Mouse (Mus musculus) limb, embryonic 13.5 days (tissue): ENCODE measurements around the gene Inha. TPM values are rescaled to one million over a fixed set of nuclear protein-coding genes. Genes with fewer than 3 reads are reported as not detected.

Experiments
- ATAC-seq: fragments of 200-750 bp; cut with Nextera tagmentation; 2 replicates; pipeline ENCODE4 v1.8.0; 2017; ENCODE audit warnings: low read depth, moderate number of reproducible peaks, moderate TSS enrichment; ENCODE audit not compliant: low FRiP score
- H3K27ac ChIP-seq: fragments of 300-500 bp; sonication (generic); 2 replicates; pipeline ENCODE4 v1.5.1; 2015; ENCODE audit warnings: inconsistent platforms, mild to moderate bottlenecking, moderate library complexity
- H3K27me3 ChIP-seq: fragments of 300-500 bp; sonication (generic); 2 replicates; pipeline ENCODE4 v1.6.1; 2015; ENCODE audit warnings: mild to moderate bottlenecking, inconsistent platforms
- H3K36me3 ChIP-seq: fragments of 300-500 bp; sonication (generic); 2 replicates; pipeline ENCODE4 v1.6.1; 2015; ENCODE audit warnings: inconsistent platforms, mild to moderate bottlenecking, moderate library complexity
- H3K4me1 ChIP-seq: fragments of 300-500 bp; sonication (generic); 2 replicates; pipeline ENCODE4 v1.6.1; 2015; ENCODE audit warnings: inconsistent platforms
- H3K4me2 ChIP-seq: fragments of 300-500 bp; sonication (generic); replicated peaks from 2 replicates; pipeline ENCODE4 v1.6.1; 2015; ENCODE audit warnings: inconsistent platforms, mild to moderate bottlenecking, moderate library complexity
- H3K4me3 ChIP-seq: fragments of 300-500 bp; sonication (generic); 2 replicates; pipeline ENCODE4 v1.5.1; 2015; ENCODE audit warnings: moderate library complexity, mild to moderate bottlenecking, inconsistent platforms
- H3K9ac ChIP-seq: fragments of 300-500 bp; sonication (generic); 2 replicates; pipeline ENCODE4 v1.6.1; 2015; ENCODE audit warnings: mild to moderate bottlenecking, inconsistent platforms
- H3K9me3 ChIP-seq: fragments of 300-500 bp; sonication (generic); 2 replicates; pipeline ENCODE4 v1.6.1; 2016; ENCODE audit warnings: inconsistent platforms
- WGBS: fragments of 180-500 bp; shearing (Covaris S2); methylation state at CpG from one replicate; pipeline ENCODE4 v1.1.7; 2015; 5-methylcytosine and 5-hydroxymethylcytosine counted together
- polyA plus RNA-seq: library from polyadenylated mRNA; unstranded; fragments of >200 nt; fragmentation: Nextera tagmentation; extraction: Ambion mirVana; gene quantifications from 2 replicates; pipeline ENCODE4 v1.2.1, GENCODE M21; 2015

Gene Inha
- polyA plus RNA-seq, 1 experiment from 2014 or later, result 14.2 TPM

DNA sequence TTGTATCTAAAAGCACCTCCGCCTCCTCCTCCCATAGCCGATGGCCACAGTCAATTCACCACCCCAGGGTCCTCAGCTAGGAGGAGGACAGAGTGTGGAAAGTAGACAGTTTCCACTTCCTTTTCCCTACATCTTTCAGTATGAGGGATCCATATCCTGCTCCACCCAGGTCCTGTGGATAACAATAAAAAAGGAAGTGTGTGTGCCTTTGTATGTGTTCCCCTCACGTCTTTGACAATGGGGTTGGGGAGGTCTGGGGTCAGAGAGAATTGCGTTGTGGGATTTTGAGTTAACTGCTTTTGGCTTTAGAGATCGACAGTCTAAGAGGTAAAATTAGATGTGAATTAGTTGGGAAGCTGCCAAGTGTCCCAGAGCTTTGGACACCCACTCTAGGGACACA, 3.3 kb downstream of the Inha start:
- Histone ChIP-seq H3K4me2 (no peak overlapping the region), H3K4me1 (peaks cover 26% of the 10 kb centered on the region), H3K9ac (no peak overlapping the region), H3K4me3 (no peak overlapping the region), H3K27me3 (peaks cover 7% of the 10 kb centered on the region; the same call in 1 of the 2 replicates), H3K9me3 (no peaks in the 10 kb centered on the region), H3K27ac (no peak overlapping the region), H3K36me3 (no peaks in the 10 kb centered on the region; the same call in 1 of the 2 replicates)
- no peak for ATAC-seq
- WGBS, result 73% methylated on average over 5 of the region's 5 CpGs

DNA sequence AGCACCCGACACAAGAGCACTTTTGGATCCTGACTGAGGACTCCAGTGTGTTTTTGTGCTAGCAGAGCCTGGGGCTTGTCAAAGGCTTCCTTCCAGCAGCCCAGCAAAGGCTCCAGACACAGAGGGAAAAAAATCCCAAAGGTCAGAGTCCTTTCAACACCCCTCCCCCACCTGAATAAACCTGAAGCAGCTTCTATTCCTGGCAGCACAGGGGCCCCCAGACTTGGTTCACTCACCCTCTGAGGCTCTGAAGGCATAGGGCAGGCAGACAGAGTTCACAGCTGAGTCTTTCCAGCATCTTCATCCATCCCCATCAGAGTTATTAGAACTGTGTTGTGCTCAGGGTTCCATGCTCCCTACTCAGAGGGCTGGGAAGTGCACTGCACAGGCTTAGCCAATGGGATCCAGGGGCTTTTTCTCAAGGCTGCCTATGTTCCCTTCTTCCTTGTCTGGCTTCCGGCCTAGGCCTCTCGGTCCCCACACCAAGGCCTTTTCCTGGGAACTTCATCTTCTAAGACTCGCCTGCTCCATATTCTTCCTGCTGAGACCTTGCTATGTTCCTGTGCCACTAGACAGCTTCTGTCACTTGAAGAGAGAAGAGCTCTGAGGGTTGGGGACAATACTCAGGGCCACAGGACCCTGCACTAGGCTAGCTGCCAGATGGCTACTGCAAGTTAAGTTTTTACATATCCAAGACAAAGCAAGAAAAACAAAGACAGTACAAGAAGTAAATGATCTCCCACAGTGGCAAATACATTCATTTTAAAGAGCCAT, 4.7 kb downstream of the Inha start:
- no peaks in the 10 kb centered on the region for H3K9me3 ChIP-seq
- H3K27me3 ChIP-seq, result peaks cover 7% of the 10 kb centered on the region; the same call in 1 of the 2 replicates
- no peak overlapping the region for H3K9ac ChIP-seq
- ATAC-seq, result no peak
- peak overlapping the region; percentile 35; the same call in 1 of the 2 replicates for H3K27ac ChIP-seq
- no peak overlapping the region for H3K4me3 ChIP-seq
- H3K4me2 ChIP-seq, result no peak overlapping the region
- 55% methylated on average over 4 of the region's 4 CpGs for WGBS
- H3K36me3 ChIP-seq, result no peaks in the 10 kb centered on the region; the same call in 1 of the 2 replicates
- peaks cover 23% of the 10 kb centered on the region for H3K4me1 ChIP-seq

DNA sequence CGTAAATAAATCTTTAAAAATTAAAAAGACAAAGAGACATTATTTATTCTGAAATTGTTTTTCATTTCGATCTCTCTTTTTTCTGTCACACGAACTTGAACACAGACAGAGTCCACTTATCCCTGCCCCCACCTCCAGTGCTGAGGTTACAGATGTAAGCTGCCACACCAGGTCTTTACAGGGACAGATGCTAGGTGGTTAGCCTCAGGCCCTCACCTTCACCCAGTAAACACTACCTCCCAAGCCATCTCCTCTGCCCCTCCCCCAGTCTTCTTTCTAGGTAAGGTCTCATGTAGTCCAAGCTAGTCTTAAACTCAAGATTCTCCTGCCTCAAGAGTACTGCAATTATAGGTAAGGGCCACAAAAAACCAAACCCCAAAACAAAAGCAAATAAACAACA, 5.7 kb downstream of the Inha start:
- Histone ChIP-seq H3K36me3 (no peaks in the 10 kb centered on the region; the same call in 1 of the 2 replicates), H3K27me3 (peaks cover 7% of the 10 kb centered on the region; the same call in 1 of the 2 replicates), H3K27ac (no peak overlapping the region), H3K4me1 (peaks cover 14% of the 10 kb centered on the region), H3K4me2 (no peak overlapping the region), H3K9ac (no peak overlapping the region), H3K9me3 (no peaks in the 10 kb centered on the region), H3K4me3 (no peak overlapping the region)
- WGBS, result 88% methylated on average over 3 of the region's 3 CpGs
- ATAC-seq, result no peak

DNA sequence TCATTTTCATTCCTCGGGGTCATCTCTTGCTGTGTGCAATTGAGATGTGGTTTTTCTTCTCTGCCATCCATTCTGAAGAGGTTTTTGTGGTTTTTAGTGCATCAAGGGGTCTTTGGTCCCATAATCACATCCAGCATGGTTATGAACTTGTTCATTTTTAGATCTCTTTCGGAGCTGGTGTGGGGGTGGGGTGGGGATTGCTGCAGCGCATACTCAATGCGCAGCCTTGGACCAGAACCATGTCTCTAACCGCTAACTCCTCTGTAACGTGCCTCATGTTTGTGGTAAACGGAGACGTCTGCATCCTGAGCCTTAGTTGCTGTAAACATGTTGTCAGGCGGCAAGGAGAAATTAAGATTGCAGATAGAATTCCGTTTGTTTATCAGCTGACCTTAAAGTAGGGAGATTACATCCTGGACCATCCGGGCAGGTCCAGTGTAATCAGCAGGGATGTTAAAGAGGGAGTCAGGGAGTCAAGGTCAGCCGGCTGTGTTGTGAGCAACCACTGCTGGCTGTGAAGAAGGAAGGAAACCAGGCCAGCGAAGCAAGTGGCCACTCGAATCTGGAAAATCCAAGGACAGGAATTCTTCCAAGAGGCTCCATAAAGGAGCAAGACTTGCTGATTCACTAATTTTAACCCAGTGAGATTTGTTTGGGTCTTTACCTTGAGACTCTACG, 10.0 kb downstream of the Inha start:
- WGBS, result 76% methylated on average over 15 of the region's 15 CpGs
- no peaks in the 10 kb centered on the region for H3K9me3 ChIP-seq
- no peak overlapping the region for H3K4me2 ChIP-seq
- no peaks in the 10 kb centered on the region for H3K27me3 ChIP-seq
- no peaks in the 10 kb centered on the region for H3K36me3 ChIP-seq
- no peak overlapping the region for H3K27ac ChIP-seq
- ATAC-seq, result no peak
- no peak overlapping the region for H3K9ac ChIP-seq
- H3K4me1 ChIP-seq, result peaks cover 19% of the 10 kb centered on the region
- no peak overlapping the region for H3K4me3 ChIP-seq

DNA sequence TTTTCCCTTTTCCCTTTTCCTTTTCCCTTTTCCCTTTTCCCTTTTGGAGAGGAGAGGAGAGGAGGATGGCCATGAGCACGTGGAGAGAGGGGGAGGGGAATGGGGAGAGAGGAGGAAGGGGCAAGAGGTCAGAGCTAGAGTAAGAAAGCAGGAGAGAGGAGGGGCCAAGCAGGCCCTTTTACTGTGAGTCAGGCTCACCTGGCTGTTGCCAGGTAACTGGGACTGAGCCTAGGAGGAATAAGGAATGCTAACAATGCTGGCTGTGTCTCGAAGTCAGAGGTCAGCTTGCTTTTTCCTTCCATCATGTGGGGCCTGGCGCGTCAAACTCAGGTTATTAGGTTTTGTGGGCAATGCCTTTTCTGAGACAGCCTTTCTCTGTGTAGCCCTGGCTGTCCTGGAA, 11.1 kb downstream of the Inha start:
- Histone ChIP-seq H3K9ac (no peak overlapping the region), H3K27ac (no peak overlapping the region; the same call in 1 of the 2 replicates), H3K4me3 (no peak overlapping the region), H3K9me3 (no peaks in the 10 kb centered on the region), H3K4me2 (no peak overlapping the region), H3K27me3 (no peaks in the 10 kb centered on the region), H3K4me1 (peaks cover 26% of the 10 kb centered on the region), H3K36me3 (no peaks in the 10 kb centered on the region)
- no peak for ATAC-seq
- 57% methylated on average over 4 of the region's 4 CpGs for WGBS

DNA sequence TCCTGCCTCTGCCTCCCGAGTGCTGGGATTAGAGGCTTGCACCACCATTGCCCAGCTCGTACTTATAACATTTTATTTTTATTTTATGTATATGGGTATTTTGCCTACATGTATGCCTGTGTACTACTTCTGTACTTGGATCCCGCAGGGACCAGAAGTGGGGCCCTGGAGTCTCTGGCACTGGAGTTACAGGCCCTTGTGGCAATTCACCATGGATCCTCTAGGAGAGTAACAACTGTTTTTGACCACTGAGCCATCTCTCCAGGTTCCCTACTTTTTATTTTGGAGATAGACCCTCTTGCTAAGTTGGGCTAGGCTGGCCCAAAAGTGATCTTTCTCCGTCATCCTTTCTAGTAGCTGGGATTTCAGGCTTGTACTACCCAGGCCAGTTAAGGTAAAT, 11.6 kb downstream of the Inha start:
- 92% methylated on average over 4 of the region's 4 CpGs for WGBS
- Histone ChIP-seq H3K27me3 (no peaks in the 10 kb centered on the region), H3K9ac (no peak overlapping the region), H3K9me3 (no peaks in the 10 kb centered on the region), H3K36me3 (no peaks in the 10 kb centered on the region), H3K4me1 (peaks cover 26% of the 10 kb centered on the region), H3K4me3 (no peak overlapping the region), H3K27ac (no peak overlapping the region; the same call in 1 of the 2 replicates), H3K4me2 (no peak overlapping the region)
- ATAC-seq, result no peak

DNA sequence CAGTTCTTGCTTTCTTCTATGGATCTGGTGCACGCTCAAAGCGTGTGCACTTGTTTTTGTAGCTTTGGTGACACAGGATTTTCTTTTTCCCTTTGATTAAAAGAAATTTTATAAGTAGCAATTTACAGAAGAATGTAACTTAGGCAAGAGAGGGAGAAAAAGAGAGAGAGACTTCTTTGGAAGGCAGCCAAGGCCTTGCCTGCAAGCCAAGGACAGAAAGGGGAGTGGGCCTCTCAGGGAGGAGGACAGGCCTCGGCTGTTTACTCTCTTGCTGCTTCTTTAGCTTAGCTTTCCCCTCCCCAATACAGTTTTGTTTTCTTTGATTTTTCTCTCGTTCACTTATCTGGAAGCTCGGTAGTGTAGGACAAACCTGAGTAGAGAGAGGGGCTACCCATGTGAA, 12.7 kb downstream of the Inha start:
- H3K9me3 ChIP-seq, result no peaks in the 10 kb centered on the region
- H3K4me1 ChIP-seq, result peaks cover 26% of the 10 kb centered on the region
- 68% methylated on average over 5 of the region's 5 CpGs for WGBS
- H3K4me2 ChIP-seq, result no peak overlapping the region
- ATAC-seq, result no peak
- 0 out of 2 replicates have a peak, but pooled peaks cover 1% of the 10 kb centered on the region for H3K36me3 ChIP-seq
- no peak overlapping the region for H3K4me3 ChIP-seq
- H3K27ac ChIP-seq, result peak overlapping the region; percentile 97; the same call in 1 of the 2 replicates
- H3K27me3 ChIP-seq, result no peaks in the 10 kb centered on the region
- H3K9ac ChIP-seq, result no peak overlapping the region

DNA sequence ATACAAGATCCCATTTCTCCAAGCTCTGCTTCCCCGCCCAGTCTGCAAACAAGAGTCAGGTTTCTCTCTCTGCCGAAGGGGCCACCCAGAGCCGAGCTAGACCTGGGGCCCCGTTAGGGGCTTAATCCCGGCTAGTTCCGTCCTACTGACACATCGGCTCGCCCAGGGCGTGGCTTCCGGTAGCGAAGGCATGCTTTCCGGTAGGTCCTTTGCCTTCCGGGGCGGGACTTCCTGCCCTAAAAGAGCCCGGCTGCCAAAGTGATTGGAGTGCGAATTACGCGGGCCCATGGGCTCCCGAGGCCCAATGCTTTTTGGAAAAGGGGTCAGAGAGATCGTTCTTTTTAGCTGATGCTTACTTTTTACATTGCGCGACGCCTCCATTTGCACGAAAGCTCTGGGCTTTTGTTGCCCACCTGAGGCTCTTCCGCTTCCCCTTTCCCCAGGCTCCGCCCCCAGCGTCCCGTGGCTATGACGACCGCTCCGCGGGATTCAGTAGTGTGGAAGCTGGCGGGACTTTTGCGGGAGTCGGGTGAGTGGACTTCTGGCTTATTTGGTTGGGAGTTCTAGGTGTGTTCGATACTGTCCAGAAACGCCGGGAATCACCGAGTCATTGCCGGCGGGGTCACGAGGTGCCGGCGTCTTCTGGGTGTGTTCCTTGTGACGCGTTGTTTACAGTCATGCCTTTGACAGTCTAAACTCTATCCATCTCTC, 14.6 kb downstream of the Inha start, which contains the start of gene Stk11ip:
TSS of gene Stk11ip (plus strand) at position 209 of the 711 bp plus-strand sequence.
- H3K4me3 ChIP-seq, result peak within 1 kb of the TSS; percentile 65

DNA sequence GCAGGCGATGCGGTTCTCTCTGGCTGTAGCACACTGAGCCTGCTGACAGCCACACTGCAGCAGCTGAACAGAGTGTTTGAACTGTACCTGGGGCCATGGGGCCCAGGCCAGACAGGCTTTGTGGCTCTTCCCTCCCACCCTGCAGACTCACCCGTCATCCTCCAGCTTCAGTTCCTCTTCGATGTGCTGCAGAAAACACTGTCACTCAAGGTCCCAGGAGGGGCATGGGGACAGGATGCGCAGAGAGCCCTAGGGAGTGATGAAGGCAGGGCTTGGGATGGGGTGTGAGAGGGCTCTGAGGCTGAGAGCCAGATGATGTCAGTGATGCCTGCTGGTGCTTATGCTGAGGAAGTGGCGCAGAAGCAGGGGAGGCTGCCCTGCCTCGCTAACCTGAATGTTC, 17.8 kb downstream of the Inha start:
- Histone ChIP-seq H3K4me2 (no peak overlapping the region), H3K9me3 (no peaks in the 10 kb centered on the region), H3K9ac (no peak overlapping the region), H3K4me1 (peaks cover 14% of the 10 kb centered on the region), H3K27ac (no peak overlapping the region), H3K27me3 (no peaks in the 10 kb centered on the region), H3K4me3 (no peak overlapping the region), H3K36me3 (peaks cover 52% of the 10 kb centered on the region)
- WGBS, result 87% methylated on average over 7 of the region's 7 CpGs
- ATAC-seq, result no peak

More for the DNA sequence above, 14.6 kb downstream of the Inha start, which contains the start of gene Stk11ip:
- H3K27me3 ChIP-seq, result no peaks in the 10 kb centered on the region
- H3K27ac ChIP-seq, result peak within 1 kb of the TSS; percentile 97
- no peaks in the 10 kb centered on the region for H3K9me3 ChIP-seq
- peak; percentile 98 for ATAC-seq
- peak within 1 kb of the TSS; percentile 60 for H3K9ac ChIP-seq
- H3K36me3 ChIP-seq, result peaks cover 20% of the 10 kb centered on the region
- peak within 1 kb of the TSS; percentile 72 for H3K4me2 ChIP-seq
- WGBS, result under 1% methylated on average over 46 of the region's 46 CpGs
- peaks cover 26% of the 10 kb centered on the region for H3K4me1 ChIP-seq

DNA sequence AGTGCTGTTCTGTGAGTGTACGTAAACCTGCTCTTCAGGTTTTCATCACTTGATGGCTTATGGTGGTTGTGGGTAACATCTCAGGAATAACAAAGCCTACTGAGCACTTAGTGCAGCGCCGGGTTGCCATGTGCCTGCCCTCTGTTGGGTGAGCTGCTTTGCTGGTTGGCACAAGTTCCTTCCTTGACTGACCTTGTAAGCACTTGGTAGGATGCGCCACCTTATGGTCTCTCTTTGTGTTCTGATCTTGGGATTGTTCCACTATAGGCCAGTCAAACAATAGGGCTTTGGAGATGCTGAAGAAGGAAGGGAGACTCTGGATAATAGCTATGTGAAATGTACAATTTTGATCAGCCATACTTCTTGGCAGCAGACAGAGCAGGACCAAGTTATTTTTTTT, 23.7 kb downstream of the Inha start:
- no peak overlapping the region for H3K4me3 ChIP-seq
- H3K36me3 ChIP-seq, result peaks cover 91% of the 10 kb centered on the region

DNA sequence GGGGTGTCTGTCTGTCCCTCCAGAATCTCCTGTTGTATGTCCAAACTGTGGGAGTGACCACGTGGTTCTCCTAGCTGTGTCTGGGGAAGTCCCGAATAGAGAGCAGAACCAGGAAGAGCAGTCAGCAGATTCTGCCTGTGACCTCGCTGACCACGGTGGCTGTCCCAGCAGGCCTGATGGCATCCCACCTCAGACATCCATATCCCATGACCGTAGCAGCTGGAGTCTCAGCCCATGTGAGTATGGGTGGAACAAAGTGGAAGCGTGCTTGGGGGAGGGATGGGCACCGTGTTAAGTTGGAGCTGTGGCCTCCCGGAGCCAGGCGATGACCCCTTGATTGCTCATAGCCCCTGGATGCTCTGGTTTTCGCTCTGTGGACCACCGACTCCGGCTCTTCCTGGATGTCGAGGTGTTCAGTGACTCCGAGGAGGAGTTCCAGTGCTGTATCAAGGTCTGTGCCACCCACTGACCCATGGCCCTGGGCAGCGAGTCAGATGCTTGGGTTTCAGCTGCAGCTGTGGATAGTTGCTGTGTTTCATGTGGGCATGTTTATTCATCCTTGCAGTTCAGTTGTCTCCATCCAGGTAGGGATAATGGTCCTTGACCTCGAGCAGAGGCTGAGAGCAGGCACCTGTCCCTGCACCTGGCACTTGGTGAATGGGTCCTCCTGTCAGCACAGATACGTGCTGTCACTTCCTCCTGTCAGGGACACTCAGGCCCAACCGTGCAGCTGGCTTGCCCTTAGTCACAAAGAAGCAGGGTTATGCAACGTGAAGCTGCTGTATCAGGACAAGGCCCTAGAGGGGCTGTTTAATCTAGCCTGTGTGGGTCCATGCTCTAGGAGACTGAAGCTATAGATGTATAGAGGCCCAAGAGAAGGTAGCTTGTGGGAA, 25.6 kb downstream of the Inha start:
- ATAC-seq, result no peak
- no peaks in the 10 kb centered on the region for H3K27me3 ChIP-seq
- no peaks in the 10 kb centered on the region for H3K4me1 ChIP-seq
- H3K36me3 ChIP-seq, result peaks cover 89% of the 10 kb centered on the region
- H3K9ac ChIP-seq, result no peak overlapping the region
- H3K4me2 ChIP-seq, result no peak overlapping the region
- H3K9me3 ChIP-seq, result no peaks in the 10 kb centered on the region
- H3K27ac ChIP-seq, result no peak overlapping the region
- 88% methylated on average over 19 of the region's 19 CpGs for WGBS
- H3K4me3 ChIP-seq, result no peak overlapping the region

More for the DNA sequence above, 23.7 kb downstream of the Inha start:
- no peak for ATAC-seq
- no peaks in the 10 kb centered on the region for H3K9me3 ChIP-seq
- no peak overlapping the region for H3K4me2 ChIP-seq
- no peak overlapping the region for H3K9ac ChIP-seq
- H3K4me1 ChIP-seq, result no peaks in the 10 kb centered on the region
- H3K27me3 ChIP-seq, result no peaks in the 10 kb centered on the region
- no peak overlapping the region for H3K27ac ChIP-seq
- 83% methylated on average over 4 of the region's 4 CpGs for WGBS
